Mouse (Mus musculus) heart, embryonic 14.5 days (tissue): ENCODE measurements around the gene Atp8b5. TPM values are rescaled to one million over a fixed set of nuclear protein-coding genes. Genes with fewer than 3 reads are reported as not detected.
A peak's percentile ranks its signal among the peaks of the same experiment; 100 is the strongest.

ENCODE experiments used
- ATAC-seq: fragments of 200-750 bp; cut with Nextera tagmentation; 2 replicates; pipeline ENCODE4 v1.8.0; 2017; ENCODE audit warnings: low read depth, moderate TSS enrichment; ENCODE audit not compliant: insufficient number of reproducible peaks, insufficient read depth, low FRiP score
- H3K27ac ChIP-seq, 2 experiments: fragments of 200-500 bp in 1 of 2; fragments of 300-500 bp in 1 of 2; sonication (generic) in 1 of 2; replicated peaks in 1 of 2; 2 replicates each; pipeline ENCODE4 v1.5.1; 2012 to 2014; ENCODE audit warnings: low read depth in 2 of 2, low read length in 2 of 2, control low read depth in 1 of 2, mild to moderate bottlenecking in 1 of 2, mixed read lengths in 1 of 2; ENCODE audit not compliant: control insufficient read depth in 1 of 2, insufficient read depth in 1 of 2
- H3K27me3 ChIP-seq: fragments of 300-500 bp; sonication (generic); 2 replicates; pipeline ENCODE4 v1.6.1; 2014; ENCODE audit warnings: mild to moderate bottlenecking, low read length, control low read depth; ENCODE audit not compliant: control insufficient read depth, insufficient read depth
- H3K36me3 ChIP-seq: fragments of 300-500 bp; sonication (generic); 2 replicates; pipeline ENCODE4 v1.6.1; 2014; ENCODE audit warnings: mild to moderate bottlenecking, control low read depth, low read length, mixed read lengths; ENCODE audit not compliant: control insufficient read depth, insufficient read depth
- H3K4me1 ChIP-seq, 2 experiments: fragments of 200-500 bp in 1 of 2; fragments of 300-500 bp in 1 of 2; sonication (generic) in 1 of 2; 2 replicates each; pipeline ENCODE4 v1.6.1; 2012 to 2014; ENCODE audit warnings: low read length in 2 of 2, control low read depth in 1 of 2, mixed read lengths in 1 of 2; ENCODE audit not compliant: control insufficient read depth in 2 of 2, insufficient read depth in 2 of 2
- H3K4me2 ChIP-seq: fragments of 300-500 bp; sonication (generic); 2 replicates; pipeline ENCODE4 v1.6.1; 2014; ENCODE audit warnings: mild to moderate bottlenecking, low read length
- H3K4me3 ChIP-seq, 2 experiments: fragments of 200-500 bp in 1 of 2; fragments of 300-500 bp in 1 of 2; sonication (generic) in 1 of 2; 2 replicates each; pipeline ENCODE4 v1.5.1; 2012 to 2014; ENCODE audit warnings: low read length in 2 of 2, mild to moderate bottlenecking in 2 of 2, control low read depth in 1 of 2, low read depth in 1 of 2, moderate library complexity in 1 of 2; ENCODE audit not compliant: control insufficient read depth in 1 of 2, insufficient read depth in 1 of 2
- H3K9ac ChIP-seq: fragments of 300-500 bp; sonication (generic); 2 replicates; pipeline ENCODE4 v1.6.1; 2014; ENCODE audit warnings: mild to moderate bottlenecking, low read length
- H3K9me3 ChIP-seq: fragments of 300-500 bp; sonication (generic); 2 replicates; pipeline ENCODE4 v1.6.1; 2016; ENCODE audit warnings: low read length, control low read depth; ENCODE audit not compliant: control insufficient read depth
- WGBS: fragments of 180-500 bp; shearing (Covaris S2); extraction: QIAGEN DNeasy Blood & Tissue Kit; methylation state at CpG from one replicate; pipeline ENCODE4 v1.1.7; 2014; 5-methylcytosine and 5-hydroxymethylcytosine counted together
- polyA plus RNA-seq: library from polyadenylated mRNA; unstranded; fragments of >200 nt; fragmentation: Nextera tagmentation; extraction: Ambion mirVana; gene quantifications from 2 replicates; pipeline ENCODE4 v1.2.1, GENCODE M21; 2014

Atp8b5 gene
- polyA plus RNA-seq, 1 experiment from 2014 or later, result 0.20 TPM

- ATAC-seq, result no peak
- WGBS, result 83% methylated on average over 4 of the region's 4 CpGs
- peaks cover 0 to 7% of the 10 kb centered on the region in 2 experiments; a peak in 1 of 4 replicates for H3K4me1 ChIP-seq
- H3K27ac ChIP-seq, result no peak overlapping the region
- H3K36me3 ChIP-seq, result peaks cover 36% of the 10 kb centered on the region
- no peak overlapping the region for H3K4me3 ChIP-seq
- H3K9me3 ChIP-seq, result no peaks in the 10 kb centered on the region
- H3K27me3 ChIP-seq, result no peaks in the 10 kb centered on the region
- no peak overlapping the region for H3K9ac ChIP-seq
- no peak overlapping the region for H3K4me2 ChIP-seq
These were observed 21.2 kb upstream of the Atp8b5 start for GRCm38 (mm10) chr4:43245776-43246175.

GRCm38 (mm10) chr4:43248026-43248425, 18.9 kb upstream of the Atp8b5 start:
- Histone ChIP-seq H3K4me3 (no peak overlapping the region), H3K27me3 (no peaks in the 10 kb centered on the region), H3K36me3 (peaks cover 32% of the 10 kb centered on the region), H3K9ac (no peak overlapping the region), H3K4me2 (no peak overlapping the region), H3K27ac (no peak overlapping the region), H3K9me3 (no peaks in the 10 kb centered on the region), H3K4me1 (peaks cover 0 to 7% of the 10 kb centered on the region in 2 experiments; a peak in 1 of 4 replicates)
- WGBS, result 62% methylated on average over 7 of the region's 7 CpGs
- no peak for ATAC-seq

- ATAC-seq, result no peak
- Histone ChIP-seq H3K27me3 (no peaks in the 10 kb centered on the region), H3K4me1 (peaks cover 0 to 7% of the 10 kb centered on the region in 2 experiments; a peak in 1 of 4 replicates), H3K9me3 (no peaks in the 10 kb centered on the region), H3K4me2 (no peak overlapping the region), H3K36me3 (peaks cover 41% of the 10 kb centered on the region), H3K9ac (no peak overlapping the region), H3K4me3 (no peak overlapping the region), H3K27ac (no peak overlapping the region)
- WGBS, result 63% methylated on average over 2 of the region's 2 CpGs
These were observed 18.1 kb upstream of the Atp8b5 start for GRCm38 (mm10) chr4:43248909-43249308.

- Histone ChIP-seq H3K9ac (no peak overlapping the region), H3K27ac (no peak overlapping the region), H3K4me2 (no peak overlapping the region), H3K4me1 (peaks cover 0 to 7% of the 10 kb centered on the region in 2 experiments; a peak in 1 of 4 replicates), H3K27me3 (no peaks in the 10 kb centered on the region), H3K36me3 (peaks cover 38% of the 10 kb centered on the region), H3K9me3 (no peaks in the 10 kb centered on the region), H3K4me3 (no peak overlapping the region)
- 58% methylated on average over 6 of the region's 6 CpGs for WGBS
- no peak for ATAC-seq
These were observed 15.7 kb upstream of the Atp8b5 start for GRCm38 (mm10) chr4:43251269-43251668.

GRCm38 (mm10) chr4:43257040-43257439, 9.9 kb upstream of the Atp8b5 start:
- Histone ChIP-seq H3K36me3 (peaks cover 28% of the 10 kb centered on the region), H3K27ac (no peak overlapping the region), H3K9ac (no peak overlapping the region), H3K9me3 (no peaks in the 10 kb centered on the region), H3K27me3 (no peaks in the 10 kb centered on the region), H3K4me1 (peaks cover 12 to 24% of the 10 kb centered on the region in 2 experiments), H3K4me3 (no peak overlapping the region), H3K4me2 (no peak overlapping the region)
- no peak for ATAC-seq
- 100% methylated on average over 2 of the region's 2 CpGs for WGBS

- peak overlapping the region; percentile 47 to 52 for H3K27ac ChIP-seq
- H3K4me2 ChIP-seq, result peak overlapping the region; percentile 15; the same call in 1 of the 2 replicates
- H3K9ac ChIP-seq, result peak overlapping the region; percentile 25; the same call in 1 of the 2 replicates
- peaks cover 12 to 24% of the 10 kb centered on the region in 2 experiments for H3K4me1 ChIP-seq
- H3K9me3 ChIP-seq, result no peaks in the 10 kb centered on the region
- 24% methylated on average over 4 of the region's 4 CpGs for WGBS
- H3K4me3 ChIP-seq, result no peak overlapping the region
- peak; percentile 53; the same call in 1 of the 2 replicates for ATAC-seq
- peaks cover 22% of the 10 kb centered on the region for H3K36me3 ChIP-seq
- no peaks in the 10 kb centered on the region for H3K27me3 ChIP-seq
These were observed 8.4 kb upstream of the Atp8b5 start for GRCm38 (mm10) chr4:43258556-43258955.

- Histone ChIP-seq H3K4me3 (no peak overlapping the region), H3K27ac (no peak overlapping the region), H3K4me1 (peaks cover 12 to 24% of the 10 kb centered on the region in 2 experiments), H3K4me2 (no peak overlapping the region), H3K9me3 (no peaks in the 10 kb centered on the region), H3K27me3 (no peaks in the 10 kb centered on the region), H3K36me3 (peaks cover 18% of the 10 kb centered on the region), H3K9ac (no peak overlapping the region)
- WGBS, result 78% methylated on average over 3 of the region's 3 CpGs
- no peak for ATAC-seq
These were observed 7.5 kb upstream of the Atp8b5 start for GRCm38 (mm10) chr4:43259435-43259834.

- ATAC-seq, result no peak
- WGBS, result 73% methylated on average over 5 of the region's 5 CpGs
- Histone ChIP-seq H3K27me3 (no peaks in the 10 kb centered on the region), H3K4me2 (no peak overlapping the region), H3K9ac (no peak overlapping the region), H3K27ac (no peak overlapping the region), H3K4me3 (no peak overlapping the region), H3K4me1 (peaks cover 12 to 24% of the 10 kb centered on the region in 2 experiments), H3K36me3 (peaks cover 18% of the 10 kb centered on the region), H3K9me3 (no peaks in the 10 kb centered on the region)
These were observed 6.9 kb upstream of the Atp8b5 start for GRCm38 (mm10) chr4:43260096-43260495.
